Mouse (Mus musculus) adrenal gland, postnatal 10 days (tissue): ENCODE measurements around the gene Emc1. TPM values are rescaled to one million over a fixed set of nuclear protein-coding genes. Genes with fewer than 3 reads are reported as not detected.

ENCODE experiments used
- microRNA-seq: library from miRNA; unstranded; fragments of <30 nt; microRNA quantifications from one replicate; pipeline ENCODE4 v1.2.0, GENCODE M21; 2021
- total RNA-seq, 2 experiments: library from RNA; stranded (reverse); gene quantifications; 2 replicates each; pipeline ENCODE4 v1.2.3; 2021

Emc1 gene
- total RNA-seq, 2 experiments from 2014 or later = 37.2 to 47.6 TPM

Small RNA genes within 50 kb of the gene (microRNA-seq; reads per million reads assigned to microRNA genes)
- not detected for gene Gm24245
- 1.4 reads per million for gene Gm25732

Other genes starting within 250 kb of the Emc1 start
- gene Minos1, start 221.5 kb upstream of the Emc1 start, total RNA-seq = 100 to 1,000 TPM; 572 to 632 TPM
- gene Capzb, start 159.7 kb upstream of the Emc1 start, total RNA-seq = 100 to 1,000 TPM; 323 to 342 TPM
- gene Pqlc2, start 41.9 kb upstream of the Emc1 start, total RNA-seq = 1 to 10 TPM; 8.0 to 8.7 TPM
- gene Akr7a5, start 41.8 kb upstream of the Emc1 start, total RNA-seq = 10 to 100 TPM; 65.6 to 67.0 TPM
- 10 to 100 TPM; 55.0 to 56.4 TPM for gene Mrto4, start within 50 bp of the Emc1 start, total RNA-seq
- 100 to 1,000 TPM; 104 to 136 TPM for gene Ubr4, start within 50 bp of the Emc1 start, total RNA-seq
- gene Iffo2, start 178.0 kb downstream of the Emc1 start, total RNA-seq = 10 to 100 TPM; 16.4 to 17.5 TPM